Mouse (Mus musculus) cerebellum, adult 9-10 months (tissue): ENCODE data around the gene Cdk13.

ENCODE experiments used
- DNase-seq: peaks from one replicate; pipeline ENCODE4 v3.0.0; 2022

The Cdk13 gene

DNA sequence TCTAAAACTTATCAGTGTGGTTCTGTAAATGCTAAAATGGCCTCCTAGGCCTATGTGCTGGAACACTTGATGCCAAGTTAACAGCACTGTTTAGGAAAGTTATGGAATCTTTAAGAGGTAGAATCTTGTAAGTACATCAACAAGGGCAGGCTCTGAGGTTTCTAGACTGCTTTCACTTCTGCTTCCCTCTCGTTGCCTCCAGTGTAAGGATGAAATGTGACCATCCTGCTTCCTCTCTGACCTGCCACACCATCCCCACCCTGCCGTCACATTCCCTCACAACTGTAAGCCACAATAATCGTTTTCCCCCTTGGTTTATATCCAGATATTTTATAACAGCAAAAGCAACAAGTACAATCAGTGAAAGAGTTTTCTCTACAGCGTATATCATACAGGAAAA is 49.9 kb downstream of the Cdk13 start:
- no peak for DNase-seq

DNA sequence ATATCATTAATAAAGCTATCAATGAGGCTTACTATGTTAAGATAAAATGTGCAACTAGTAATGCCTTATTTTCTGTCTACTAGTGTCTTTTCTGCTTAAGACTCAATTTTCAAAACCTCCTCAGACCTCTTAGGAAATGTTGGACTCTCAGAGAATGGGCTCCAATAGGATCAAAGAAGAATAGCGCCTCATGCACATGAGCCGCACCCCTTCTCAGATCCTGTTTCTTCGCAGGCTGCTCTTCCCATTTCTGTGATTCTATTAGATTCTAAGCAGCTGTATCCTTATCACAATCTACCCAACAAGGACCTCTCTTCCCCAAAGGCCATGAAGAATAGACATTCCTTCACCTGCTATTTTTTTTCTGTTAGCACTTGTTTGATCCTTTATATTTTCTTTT is 76.1 kb downstream of the Cdk13 start:
- DNase-seq: no peak

DNA sequence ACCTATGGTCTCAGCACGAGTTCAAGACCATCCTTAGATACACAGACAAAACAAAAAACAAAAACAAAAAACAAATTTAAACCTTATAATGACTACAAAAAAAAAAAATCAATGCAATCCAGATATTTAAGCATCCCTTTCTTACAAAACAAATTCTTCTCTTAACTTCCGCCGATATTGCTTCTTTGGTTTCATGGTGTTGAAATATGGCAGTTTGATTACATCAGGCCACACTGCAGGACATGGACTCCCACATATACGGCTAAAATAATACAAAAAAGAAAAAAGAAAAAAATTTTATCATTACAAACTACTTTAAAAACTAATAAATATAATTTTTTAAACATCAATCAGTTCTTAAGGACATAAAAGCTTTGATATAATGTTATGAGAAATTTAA is 77.0 kb downstream of the Cdk13 start:
- no peak for DNase-seq

DNA sequence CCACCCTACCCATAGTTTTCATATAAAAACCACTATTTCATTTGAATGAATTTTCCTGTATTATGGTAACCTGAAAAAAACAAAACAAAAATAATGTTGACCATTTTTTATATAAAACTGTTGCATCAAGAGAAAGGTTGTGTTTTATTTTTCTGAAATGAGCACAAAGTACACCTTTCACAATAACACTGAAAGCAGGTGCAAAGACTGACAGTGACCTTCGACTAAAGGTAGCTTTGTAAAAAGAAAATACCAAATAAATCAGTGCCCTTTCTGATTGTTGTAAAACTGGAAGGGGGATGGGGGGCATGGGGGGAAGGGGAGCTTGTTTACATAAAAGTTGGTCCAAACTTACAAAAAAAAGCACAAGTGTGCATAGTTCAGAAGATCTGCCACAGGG is 87.5 kb downstream of the Cdk13 start:
- no peak for DNase-seq

DNA sequence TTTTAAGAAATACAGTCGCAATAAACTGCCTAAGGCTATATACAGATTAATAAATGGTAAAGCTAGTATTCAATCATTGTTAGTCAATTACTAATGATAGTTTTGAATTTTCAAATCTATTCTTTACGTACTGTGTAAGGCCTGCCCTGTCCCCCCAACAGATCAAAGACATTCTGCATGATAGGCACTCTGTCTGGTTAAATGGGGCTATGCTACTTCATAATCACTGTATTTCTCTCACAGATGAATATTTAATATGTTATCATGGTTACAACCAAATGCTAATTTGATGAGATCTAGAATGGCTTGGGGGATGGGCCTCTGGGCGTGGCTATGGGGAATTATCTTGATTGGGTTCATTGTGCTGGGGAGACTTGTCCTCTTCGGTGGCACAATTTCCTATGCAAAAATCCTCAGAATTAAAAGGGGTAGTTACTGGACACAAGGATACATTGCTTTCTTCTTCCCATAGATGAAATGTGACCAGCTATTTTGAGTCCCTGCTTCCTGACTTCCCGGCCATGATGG is 96.0 kb downstream of the Cdk13 start:
- no peak for DNase-seq

DNA sequence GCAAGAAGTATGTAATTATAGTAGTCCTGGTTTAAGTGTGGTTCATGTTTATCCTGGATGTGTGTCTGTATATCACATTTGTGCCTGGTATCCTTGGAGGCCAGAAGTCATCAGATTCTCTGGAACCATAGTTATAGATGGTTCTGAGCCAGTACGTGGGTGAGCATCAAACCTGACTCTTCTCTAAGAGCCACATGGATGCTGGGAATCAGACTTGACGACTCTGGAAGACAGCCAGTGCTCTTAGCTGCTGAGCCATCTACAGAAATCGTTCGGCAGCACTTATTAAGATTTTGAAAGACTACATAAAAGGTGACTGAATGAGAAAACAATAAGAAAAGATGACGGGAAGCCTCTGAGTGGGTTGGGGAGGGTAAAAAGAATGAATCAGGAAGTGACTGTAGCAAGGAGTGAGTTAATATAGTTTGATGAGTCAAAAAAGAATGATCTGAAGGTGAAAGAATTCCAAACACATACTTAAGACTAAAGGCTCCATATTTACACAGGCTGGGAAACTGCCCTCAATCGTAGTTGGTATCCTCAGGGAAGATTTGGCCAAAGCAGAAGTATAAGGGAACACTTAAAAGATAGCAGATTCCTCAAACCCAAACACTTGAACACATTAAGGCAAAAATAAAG is 99.6 kb downstream of the Cdk13 start:
- no peak for DNase-seq

DNA sequence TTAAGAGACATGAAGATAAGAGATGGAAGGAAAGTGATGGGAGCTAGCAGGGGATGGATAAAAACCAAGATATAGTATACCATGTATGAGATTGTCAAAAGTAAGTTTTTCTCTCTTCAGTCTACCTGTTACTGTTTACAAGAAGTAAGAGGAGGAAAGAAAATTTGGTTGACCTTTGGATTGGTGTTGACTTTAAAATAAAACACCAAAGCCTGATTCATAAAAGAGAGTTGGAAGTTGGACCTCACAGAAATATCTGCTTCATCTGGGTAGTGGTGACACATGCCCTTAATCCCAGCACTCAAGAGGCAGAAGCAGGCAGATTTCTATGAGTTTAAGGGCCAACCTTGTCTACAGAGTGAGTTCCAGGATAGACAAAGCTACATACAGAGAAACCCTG is 102.6 kb downstream of the Cdk13 start:
- DNase-seq: no peak

DNA sequence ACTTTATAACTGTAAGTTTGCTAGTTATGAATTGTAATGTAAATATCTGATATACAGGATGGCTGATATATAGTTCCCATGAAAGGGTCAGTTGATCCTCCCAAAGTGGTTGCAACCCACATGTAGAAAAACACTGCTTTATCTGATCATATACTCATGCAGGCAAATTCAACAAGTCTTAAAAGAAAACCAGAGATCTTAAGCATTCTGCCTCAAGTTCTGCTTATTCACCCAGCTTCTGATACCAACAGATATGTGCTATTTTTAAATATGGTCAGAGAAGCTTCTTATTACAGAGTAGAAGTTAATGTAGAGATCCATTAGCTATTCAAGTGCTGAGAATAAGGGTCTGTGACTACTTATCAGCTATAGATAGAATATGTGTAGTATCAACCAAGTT is 103.6 kb downstream of the Cdk13 start:
- DNase-seq: no peak

DNA sequence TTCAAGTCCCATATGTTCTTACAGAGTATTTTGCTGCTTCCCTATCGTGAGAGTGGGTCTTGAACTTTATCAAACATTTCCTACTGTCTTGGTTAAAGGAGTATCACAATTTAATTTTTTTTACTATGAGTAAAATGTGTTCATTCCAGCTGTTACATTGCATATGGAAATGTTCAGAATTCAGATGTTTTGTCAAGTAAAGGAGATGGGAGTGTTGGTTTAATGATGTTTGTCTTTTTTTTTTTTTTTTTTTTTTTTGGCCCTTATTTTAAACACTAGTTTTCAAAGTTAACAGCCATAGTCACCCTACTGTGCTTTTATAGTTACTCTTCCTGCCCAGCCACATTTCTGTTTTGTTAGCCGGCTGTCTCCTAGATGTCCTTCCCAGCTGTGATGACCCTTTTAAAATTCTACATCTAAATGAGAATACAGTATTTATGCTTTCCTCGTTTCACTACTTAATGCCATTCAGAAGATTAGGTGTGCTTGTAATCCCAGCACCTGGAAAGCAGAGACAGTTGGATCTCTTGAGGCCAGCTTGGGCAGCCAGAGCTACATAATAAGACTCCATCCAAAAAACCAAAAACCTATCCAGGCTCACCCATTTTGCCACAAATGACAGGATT is 104.7 kb downstream of the Cdk13 start:
- DNase-seq: no peak

DNA sequence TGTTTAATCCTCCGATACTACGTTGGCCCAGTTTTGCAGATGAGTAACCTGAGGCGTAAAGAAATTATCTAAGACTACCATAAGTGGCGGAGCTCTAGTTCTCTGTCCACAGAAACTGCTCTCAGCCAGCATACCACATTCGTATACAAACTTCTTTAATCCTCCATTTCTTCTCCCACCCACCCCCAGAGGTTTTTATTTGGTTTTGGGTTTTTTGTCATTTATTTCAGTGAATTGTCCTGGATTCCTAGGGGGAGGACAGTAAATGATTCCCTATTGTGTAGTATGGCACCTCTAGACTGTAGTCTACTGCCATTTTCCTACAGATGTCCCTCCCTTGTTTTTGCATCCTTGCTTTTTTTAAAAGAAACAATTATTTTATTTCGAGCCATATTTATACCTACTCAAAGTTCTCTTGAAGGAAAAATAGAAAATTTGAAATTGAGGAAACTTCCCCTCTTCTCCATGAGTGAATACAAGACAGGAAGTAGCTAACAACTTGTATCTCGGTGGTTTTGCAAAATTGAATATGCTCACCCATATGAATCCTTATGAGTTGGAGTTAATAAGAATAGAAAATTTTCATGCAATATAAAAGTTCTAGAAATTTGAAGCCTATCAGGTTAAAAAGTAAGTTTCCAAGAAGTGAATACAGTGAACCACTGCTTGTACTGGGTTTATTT is 108.9 kb downstream of the Cdk13 start:
- no peak for DNase-seq

DNA sequence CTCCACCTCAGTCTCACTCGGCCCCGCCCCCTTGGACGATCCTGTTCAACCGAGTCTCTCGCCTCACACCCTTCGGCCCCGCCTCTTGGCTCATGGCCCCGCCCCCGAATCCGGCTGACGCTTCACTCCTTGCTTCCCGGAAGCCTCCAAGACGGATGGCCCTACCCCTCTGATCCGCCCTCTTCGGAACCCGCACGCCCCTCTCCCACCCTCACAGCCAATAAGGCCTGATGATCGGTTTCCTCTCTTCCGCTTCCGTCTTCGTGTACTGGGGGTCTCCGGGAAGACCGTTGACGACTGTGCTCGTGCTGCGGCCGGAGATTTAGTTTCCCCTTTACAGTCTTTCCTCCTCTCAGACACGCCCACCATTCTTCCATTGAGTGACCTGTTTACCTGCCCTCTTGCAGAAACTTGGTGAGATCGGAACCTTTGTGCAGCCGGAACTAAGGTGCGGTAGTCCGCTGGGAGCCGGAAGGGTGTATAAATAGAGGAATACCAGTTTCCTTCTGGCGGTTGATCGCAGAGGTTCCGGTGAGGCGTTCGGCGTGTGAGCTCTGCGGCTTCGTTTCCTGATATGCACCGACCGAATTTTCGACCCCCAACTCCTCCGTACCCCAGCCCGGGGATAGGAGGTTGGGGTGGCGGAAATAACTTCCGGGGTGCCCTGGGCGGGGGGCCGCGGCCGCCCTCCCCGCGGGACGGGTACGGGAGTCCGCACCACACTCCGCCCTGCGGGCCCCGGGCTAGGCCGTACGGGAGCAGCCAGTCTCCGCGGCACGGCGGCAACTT is 109.8 kb downstream of the Cdk13 start, which contains the start of the genes Mplkip and Sugct:
TSS of gene Mplkip (plus strand) at position 282 of the 789 bp plus-strand sequence.
TSS of gene Sugct (minus strand) at position 643 of the 789 bp plus-strand sequence.
- peak; percentile 100 for DNase-seq

DNA sequence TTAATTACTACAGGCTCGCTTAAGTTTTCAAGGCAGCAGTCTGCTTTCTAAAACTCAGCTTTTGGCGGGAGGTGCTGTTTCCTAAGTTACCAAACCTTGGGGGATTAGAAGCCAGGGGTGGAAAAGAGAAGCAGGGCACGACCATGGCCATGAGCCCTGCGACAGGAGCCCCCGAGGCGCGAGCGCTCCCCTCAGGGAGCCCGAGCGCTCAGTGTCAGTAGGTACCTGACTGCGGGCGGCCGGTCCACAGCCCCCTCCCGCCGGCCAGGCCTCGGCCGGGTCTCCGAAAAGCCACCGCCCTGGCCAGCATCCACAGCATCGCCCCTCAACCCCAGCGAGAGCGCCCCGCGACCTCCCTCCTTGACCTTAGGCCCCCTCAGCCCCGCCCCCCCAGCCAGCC is 110.5 kb downstream of the Cdk13 start:
- peak; percentile 80 for DNase-seq

DNA sequence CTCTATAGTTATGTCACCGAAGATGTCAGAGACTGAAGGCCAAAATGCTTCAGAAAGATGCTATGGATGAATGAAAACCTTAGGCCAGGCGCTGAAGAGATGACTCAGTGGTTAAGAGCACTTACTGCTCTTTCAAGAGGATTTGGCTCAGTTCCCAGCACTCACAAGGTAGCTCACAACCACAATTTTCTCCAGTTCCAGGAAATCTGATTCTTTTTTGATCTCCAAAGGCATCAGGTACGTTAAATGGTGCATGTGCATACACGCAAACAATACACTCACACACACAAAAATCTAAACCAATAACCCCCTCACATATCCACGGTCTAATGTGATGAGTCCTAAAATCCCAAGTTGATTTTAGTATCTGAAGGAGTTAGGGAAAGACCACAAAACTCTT is 111.1 kb downstream of the Cdk13 start:
- DNase-seq: peak; percentile 57

DNA sequence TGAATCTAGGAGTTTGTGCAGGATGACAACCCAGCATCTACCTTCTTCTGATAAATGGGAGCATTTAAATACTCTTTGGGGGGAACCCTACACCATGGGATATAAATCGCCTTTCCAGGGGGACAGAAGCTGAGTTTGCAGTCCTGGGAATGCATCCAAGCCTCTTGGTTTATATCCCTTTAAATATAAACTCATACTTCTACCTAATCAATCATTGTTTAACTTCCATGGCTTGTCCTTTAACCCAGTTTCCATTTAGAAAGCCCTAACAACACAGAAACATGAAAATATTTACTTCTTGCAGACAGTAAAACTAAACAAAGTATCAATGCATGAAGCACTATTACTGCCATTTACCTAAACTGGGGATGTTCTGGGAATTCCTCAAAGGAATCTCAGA is 113.5 kb downstream of the Cdk13 start:
- DNase-seq: no peak

DNA sequence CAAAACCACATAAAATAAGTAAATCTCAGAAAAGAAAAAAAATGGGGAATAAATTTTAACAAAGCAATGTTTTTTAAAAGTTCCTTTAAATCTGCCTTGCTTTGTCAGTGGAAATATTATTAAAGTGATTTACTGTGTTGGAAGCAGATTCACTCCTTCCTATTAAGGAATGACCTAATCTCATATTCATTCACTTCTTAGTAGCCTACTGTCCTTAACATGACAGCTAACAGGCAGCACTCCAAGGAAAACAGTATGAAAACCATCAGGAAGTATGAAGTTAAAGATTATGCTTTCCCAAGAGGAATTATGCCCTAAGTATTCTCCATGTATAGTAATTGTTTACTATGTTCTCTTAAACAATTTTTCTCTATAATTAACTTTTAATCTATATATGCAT is 114.2 kb downstream of the Cdk13 start:
- DNase-seq: no peak

DNA sequence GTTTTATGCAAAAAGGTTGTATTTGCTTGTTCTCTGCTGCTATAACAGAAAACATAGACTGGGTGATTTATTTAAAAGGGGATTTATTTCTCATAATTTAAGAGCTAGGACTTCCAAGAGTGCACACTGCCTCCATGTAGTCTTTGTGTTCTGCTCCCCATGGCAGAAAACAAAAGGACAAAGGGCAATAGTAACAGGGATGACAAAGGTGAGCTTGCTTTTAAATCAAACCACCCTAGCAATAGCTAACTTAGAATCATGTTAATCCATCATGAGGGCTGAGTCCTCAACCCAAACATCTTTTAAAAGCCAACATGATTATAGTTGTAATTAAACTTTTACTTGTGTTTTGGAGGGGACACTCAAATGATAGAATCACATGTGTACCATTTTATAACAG is 115.4 kb downstream of the Cdk13 start:
- no peak for DNase-seq

DNA sequence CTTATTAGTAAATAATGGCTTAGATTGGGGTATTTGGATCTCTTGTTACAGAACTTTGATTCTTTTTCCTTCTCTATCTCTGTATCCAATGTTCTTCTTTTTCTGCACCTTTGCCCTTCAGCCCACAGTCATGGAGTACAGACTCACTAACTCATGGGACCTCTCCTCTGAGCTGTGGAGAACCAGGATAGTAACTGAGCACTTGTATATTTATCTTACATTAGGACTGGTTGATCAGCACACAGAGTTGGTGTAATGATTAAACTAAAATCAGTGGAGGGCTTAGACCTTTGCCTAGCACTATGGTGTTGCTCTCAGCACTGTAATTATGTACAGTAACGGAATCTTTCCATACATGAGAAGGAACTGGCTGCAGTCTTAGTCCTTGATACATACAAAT is 133.8 kb downstream of the Cdk13 start:
- no peak for DNase-seq

DNA sequence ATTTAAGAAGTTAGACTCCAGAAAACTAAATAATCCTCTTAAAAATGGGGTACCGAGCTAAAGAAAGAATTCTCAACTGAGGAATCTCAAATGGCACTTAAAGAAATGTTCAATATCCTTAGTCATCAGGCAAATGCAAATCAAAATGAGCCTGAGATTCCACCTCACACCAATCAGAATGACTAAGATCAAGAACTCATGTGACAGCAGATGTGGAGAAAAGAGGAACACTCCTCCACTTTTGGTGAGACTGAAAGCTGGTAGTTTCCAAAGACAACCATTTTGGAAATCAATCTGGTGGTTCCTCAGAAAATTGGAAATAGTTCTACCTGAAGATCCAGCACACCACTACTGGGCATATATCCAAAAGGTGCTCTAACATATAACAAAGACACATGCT is 137.5 kb downstream of the Cdk13 start:
- no peak for DNase-seq
